Mouse (Mus musculus): Measurements from ENCODE around the gene Morc2a. TPM values are rescaled to one million over a fixed set of nuclear protein-coding genes. Genes with fewer than 3 reads are reported as not detected.

The Morc2a gene
- total and polyA plus RNA-seq, 2 experiments from 2014 or later = 21.9 to 39.1 TPM

DNA sequence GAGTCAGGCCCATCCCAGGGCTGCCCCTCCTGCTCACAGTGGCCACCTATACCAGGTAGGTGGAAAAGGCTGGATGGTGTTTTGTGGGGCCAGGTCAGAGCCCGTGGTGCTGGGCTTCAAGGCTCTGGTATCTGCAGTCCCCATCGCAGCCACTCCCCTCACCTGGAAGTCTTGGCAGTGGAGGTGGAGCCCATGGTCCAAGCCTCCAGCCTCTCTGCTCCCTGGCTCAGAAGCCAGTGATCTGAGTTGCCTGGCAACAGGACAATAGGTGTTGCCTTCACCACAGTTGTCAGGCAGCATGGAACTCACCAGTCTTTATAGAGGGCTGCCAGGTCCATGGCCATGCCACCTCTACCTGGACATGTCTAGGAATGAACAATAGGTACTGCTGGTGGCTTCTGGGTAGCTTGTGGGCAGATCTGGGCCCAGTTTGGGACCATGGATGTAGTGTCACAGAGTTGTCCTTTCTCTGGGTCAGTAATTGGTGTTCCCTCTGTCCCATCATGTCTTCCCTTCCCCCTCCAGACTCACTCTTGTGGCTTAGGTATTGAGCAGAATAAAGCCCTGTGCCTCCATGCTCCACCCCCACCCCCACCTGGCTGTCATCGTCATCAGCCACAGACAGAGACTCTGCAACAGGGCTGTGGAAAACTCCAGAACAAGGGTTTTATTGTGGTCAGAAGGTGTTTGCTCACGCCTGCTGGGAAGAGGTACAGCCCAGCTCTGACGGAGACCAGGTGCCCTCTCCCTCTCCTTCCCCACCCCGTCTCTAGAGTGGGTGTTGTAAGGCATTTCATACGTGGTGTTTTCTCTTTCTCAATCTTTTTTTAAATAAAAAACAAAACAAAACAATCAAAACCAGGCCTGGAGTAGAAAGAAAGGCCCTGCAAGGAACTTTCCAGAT, 54.4 kb downstream of the Morc2a start:
- Histone ChIP-seq H3K9me3 (ENCODE audit: low read length) (no peaks in the 10 kb centered on the region), H3K27me3 (ENCODE audit: insufficient read depth, low read length) (no peaks in the 10 kb centered on the region), H3K4me2 (ENCODE audit: low read depth, low read length, poor library complexity, severe bottlenecking) (no peak overlapping the region), H3K9ac (replicated peaks; ENCODE audit: low read length, poor library complexity, severe bottlenecking) (no peak overlapping the region), H3K36me3 (ENCODE audit: insufficient read depth, low read length) (peaks cover 4% of the 10 kb centered on the region; the same call in 1 of the 2 replicates), H3K4me1 (ENCODE audit: insufficient read depth, low read length) (no peaks in the 10 kb centered on the region), H3K27ac (ENCODE audit: low read depth, low read length) (no peak overlapping the region), H3K4me3 (ENCODE audit: low read depth, low read length) (no peak overlapping the region)
- ATAC-seq (ENCODE audit: low FRiP score) = no peak
- no peak for TF ChIP-seq CTCF (IDR thresholded peaks at IDR 0.05)
- DNase-seq (ENCODE audit: low spot score) = no peak
- WGBS = 79% methylated on average over 7 of the region's 7 CpGs

DNA sequence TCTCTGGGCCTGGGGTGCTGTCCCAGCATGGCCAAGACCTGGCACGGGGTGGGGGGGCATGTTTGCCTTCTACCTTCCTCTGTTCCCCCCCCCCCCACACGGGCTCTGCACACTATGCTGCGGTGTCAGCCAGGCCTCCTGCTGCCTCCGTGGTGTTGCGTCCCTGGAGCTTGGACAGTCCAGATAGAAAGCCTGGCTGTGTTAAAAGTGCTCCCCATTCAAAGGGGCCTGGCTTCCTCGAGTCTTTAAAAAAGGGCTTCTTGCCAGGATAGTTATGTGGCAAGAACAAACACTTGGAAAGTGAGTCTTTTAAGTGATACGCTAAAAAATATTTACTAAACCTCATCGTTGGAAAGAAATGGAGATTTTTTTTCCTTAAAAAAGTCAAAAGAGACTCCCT, 55.4 kb downstream of the Morc2a start:
- DNase-seq (ENCODE audit: low spot score) (no peak), ATAC-seq (ENCODE audit: low FRiP score) (no peak)
- H3K4me2 ChIP-seq (ENCODE audit: low read depth, low read length, poor library complexity, severe bottlenecking) = no peak overlapping the region
- H3K9me3 ChIP-seq (ENCODE audit: low read length) = no peaks in the 10 kb centered on the region
- H3K4me1 ChIP-seq (ENCODE audit: insufficient read depth, low read length) = no peaks in the 10 kb centered on the region
- 69% methylated on average over 8 of the region's 8 CpGs for WGBS
- H3K4me3 ChIP-seq (ENCODE audit: low read depth, low read length) = no peak overlapping the region
- no peak overlapping the region for H3K27ac ChIP-seq (ENCODE audit: low read depth, low read length)
- no peak for TF ChIP-seq CTCF (IDR thresholded peaks at IDR 0.05)
- H3K9ac ChIP-seq (replicated peaks; ENCODE audit: low read length, poor library complexity, severe bottlenecking) = no peak overlapping the region
- no peaks in the 10 kb centered on the region for H3K27me3 ChIP-seq (ENCODE audit: insufficient read depth, low read length)
- H3K36me3 ChIP-seq (ENCODE audit: insufficient read depth, low read length) = peaks cover 9% of the 10 kb centered on the region; the same call in 1 of the 2 replicates

DNA sequence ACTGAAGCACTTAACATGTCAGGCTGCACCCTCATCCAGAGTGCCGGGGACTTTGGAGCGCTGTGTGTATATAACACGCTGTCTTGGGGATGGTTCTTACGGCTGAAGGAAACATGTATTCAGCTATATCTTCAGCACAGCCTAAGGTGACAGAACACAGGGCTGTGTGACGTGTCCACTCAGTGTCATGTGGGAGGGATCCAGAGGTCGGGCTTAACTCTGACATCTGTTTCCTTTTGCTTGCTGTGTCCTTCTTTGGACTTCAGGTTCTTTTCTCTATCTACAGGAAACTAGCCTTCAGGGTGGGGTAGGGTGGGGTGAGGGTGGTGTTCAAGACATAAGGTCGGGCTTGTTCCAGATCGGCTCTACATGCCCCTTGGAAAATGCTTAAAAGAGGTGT, 58.1 kb downstream of the Morc2a start:
- no peak overlapping the region for H3K27ac ChIP-seq (ENCODE audit: low read depth, low read length)
- no peak overlapping the region for H3K4me3 ChIP-seq (ENCODE audit: low read depth, low read length)
- no peak overlapping the region for H3K9ac ChIP-seq (replicated peaks; ENCODE audit: low read length, poor library complexity, severe bottlenecking)
- ATAC-seq (ENCODE audit: low FRiP score) (no peak), DNase-seq (ENCODE audit: low spot score) (no peak)
- H3K4me1 ChIP-seq (ENCODE audit: insufficient read depth, low read length) = no peaks in the 10 kb centered on the region
- no peak overlapping the region for H3K4me2 ChIP-seq (ENCODE audit: low read depth, low read length, poor library complexity, severe bottlenecking)
- peaks cover 23% of the 10 kb centered on the region for H3K36me3 ChIP-seq (ENCODE audit: insufficient read depth, low read length)
- WGBS = 88% methylated on average over 8 of the region's 8 CpGs
- TF ChIP-seq CTCF (IDR thresholded peaks at IDR 0.05) = no peak
- H3K9me3 ChIP-seq (ENCODE audit: low read length) = no peaks in the 10 kb centered on the region
- H3K27me3 ChIP-seq (ENCODE audit: insufficient read depth, low read length) = no peaks in the 10 kb centered on the region

DNA sequence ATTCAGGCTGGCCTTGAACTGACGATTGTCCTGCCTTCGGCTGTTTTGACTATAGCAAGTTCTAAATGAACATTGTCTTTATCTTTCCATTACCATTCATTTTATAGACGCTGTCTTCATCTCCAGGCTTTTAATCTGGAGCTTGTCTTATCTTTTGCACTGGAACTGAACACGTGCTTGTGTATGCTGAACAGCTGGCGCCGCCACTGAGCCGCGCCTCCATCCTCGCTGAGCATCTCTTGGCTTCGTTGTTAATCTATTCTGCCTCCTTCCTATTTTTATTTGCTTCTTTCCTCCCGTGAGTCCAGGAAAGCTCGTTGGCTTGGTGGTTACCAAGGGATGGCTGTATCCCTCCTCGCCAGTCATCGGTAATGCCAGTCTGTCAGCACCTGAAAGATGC, 61.2 kb downstream of the Morc2a start:
- H3K9me3 ChIP-seq (ENCODE audit: low read length) = no peaks in the 10 kb centered on the region
- peaks cover 35% of the 10 kb centered on the region for H3K36me3 ChIP-seq (ENCODE audit: insufficient read depth, low read length)
- ATAC-seq (ENCODE audit: low FRiP score) (no peak), DNase-seq (ENCODE audit: low spot score) (peak; percentile 19)
- H3K4me1 ChIP-seq (ENCODE audit: insufficient read depth, low read length) = no peaks in the 10 kb centered on the region
- TF ChIP-seq CTCF (IDR thresholded peaks at IDR 0.05) = peak; percentile 46
- H3K4me3 ChIP-seq (ENCODE audit: low read depth, low read length) = no peak overlapping the region
- no peak overlapping the region for H3K4me2 ChIP-seq (ENCODE audit: low read depth, low read length, poor library complexity, severe bottlenecking)
- H3K27me3 ChIP-seq (ENCODE audit: insufficient read depth, low read length) = no peaks in the 10 kb centered on the region
- H3K27ac ChIP-seq (ENCODE audit: low read depth, low read length) = no peak overlapping the region
- WGBS = 73% methylated on average over 14 of the region's 14 CpGs
- H3K9ac ChIP-seq (replicated peaks; ENCODE audit: low read length, poor library complexity, severe bottlenecking) = no peak overlapping the region

DNA sequence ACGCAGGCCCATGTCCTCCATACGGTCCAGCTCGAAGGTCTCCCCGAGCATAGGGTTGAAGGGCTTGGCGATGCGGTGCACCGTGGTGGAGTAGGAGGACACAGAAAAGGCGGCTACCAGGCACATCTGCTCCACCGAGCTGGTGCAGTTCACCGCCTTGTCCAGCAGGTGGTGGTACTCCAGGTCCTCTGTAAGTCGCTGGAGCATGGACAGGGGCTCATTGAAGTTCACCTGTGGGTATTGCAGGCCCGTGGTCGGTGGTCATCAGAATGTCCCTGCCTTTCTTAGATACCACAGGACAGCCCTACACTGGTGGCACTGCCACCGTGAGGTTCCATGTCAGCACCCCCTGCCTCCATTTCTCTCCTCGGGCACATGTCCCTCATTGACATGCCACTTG, 65.5 kb downstream of the Morc2a start:
- peak; percentile 39; the same call in 1 of the 2 replicates for ATAC-seq (ENCODE audit: low FRiP score)
- no peak overlapping the region for H3K4me3 ChIP-seq (ENCODE audit: low read depth, low read length)
- WGBS = 39% methylated on average over 15 of the region's 15 CpGs

DNA sequence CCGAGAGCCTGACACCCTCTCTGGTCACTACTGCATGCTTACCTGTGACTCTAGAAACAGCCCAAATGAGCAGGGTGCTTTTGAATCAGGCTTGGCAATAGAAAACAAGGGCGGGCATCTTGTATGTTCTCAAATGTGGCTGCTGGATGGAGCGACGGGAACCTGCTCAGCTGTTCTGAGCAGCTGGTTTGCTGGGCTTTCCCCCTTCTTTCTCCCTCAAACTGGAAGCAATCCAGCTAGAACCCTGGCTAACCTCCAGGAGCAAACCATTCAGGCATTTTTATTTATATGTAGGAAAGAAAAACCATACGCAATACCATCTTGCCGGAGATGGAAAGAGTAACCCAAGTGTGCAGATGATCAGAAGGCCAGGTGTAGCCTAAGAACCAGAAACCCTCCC, 67.7 kb downstream of the Morc2a start:
- ATAC-seq (ENCODE audit: low FRiP score) = no peak
- Histone ChIP-seq H3K9ac (replicated peaks; ENCODE audit: low read length, poor library complexity, severe bottlenecking) (no peak overlapping the region), H3K4me3 (ENCODE audit: low read depth, low read length) (no peak overlapping the region), H3K27me3 (ENCODE audit: insufficient read depth, low read length) (no peaks in the 10 kb centered on the region), H3K9me3 (ENCODE audit: low read length) (no peaks in the 10 kb centered on the region), H3K27ac (ENCODE audit: low read depth, low read length) (no peak overlapping the region), H3K4me1 (ENCODE audit: insufficient read depth, low read length) (no peaks in the 10 kb centered on the region), H3K36me3 (ENCODE audit: insufficient read depth, low read length) (peaks cover 23% of the 10 kb centered on the region), H3K4me2 (ENCODE audit: low read depth, low read length, poor library complexity, severe bottlenecking) (no peak overlapping the region)
- DNase-seq (ENCODE audit: low spot score) = peak; percentile 40
- TF ChIP-seq CTCF (IDR thresholded peaks at IDR 0.05) = no peak
- 78% methylated on average over 6 of the region's 6 CpGs for WGBS

More for the DNA sequence above, 65.5 kb downstream of the Morc2a start:
- TF ChIP-seq CTCF (IDR thresholded peaks at IDR 0.05) = peak; percentile 87
- Histone ChIP-seq H3K27me3 (ENCODE audit: insufficient read depth, low read length) (no peaks in the 10 kb centered on the region), H3K4me1 (ENCODE audit: insufficient read depth, low read length) (no peaks in the 10 kb centered on the region), H3K36me3 (ENCODE audit: insufficient read depth, low read length) (peaks cover 30% of the 10 kb centered on the region), H3K4me2 (ENCODE audit: low read depth, low read length, poor library complexity, severe bottlenecking) (no peak overlapping the region), H3K9me3 (ENCODE audit: low read length) (no peaks in the 10 kb centered on the region), H3K9ac (replicated peaks; ENCODE audit: low read length, poor library complexity, severe bottlenecking) (no peak overlapping the region), H3K27ac (ENCODE audit: low read depth, low read length) (no peak overlapping the region)
- DNase-seq (ENCODE audit: low spot score) = peak; percentile 68

Data from midbrain, postnatal 0 days (tissue).